Mouse (Mus musculus) kidney, postnatal 0 days (tissue): ENCODE results near the gene Il25. TPM values are rescaled to one million over a fixed set of nuclear protein-coding genes. Genes with fewer than 3 reads are reported as not detected.

ENCODE experiments used
- ATAC-seq: fragments of 200-750 bp; cut with Nextera tagmentation; replicated peaks from 2 replicates; pipeline ENCODE4 v1.8.0; 2017; ENCODE audit warnings: low read depth, moderate number of reproducible peaks, moderate TSS enrichment, moderate library complexity; ENCODE audit not compliant: low FRiP score
- DNase-seq: peaks from one replicate; pipeline ENCODE4 v3.0.0-alpha.2; 2016; ENCODE audit warnings: low spot score
- H3K27ac ChIP-seq: fragments of 300-500 bp; sonication (generic); 2 replicates; pipeline ENCODE4 v1.5.1; 2014; ENCODE audit warnings: mild to moderate bottlenecking
- H3K27me3 ChIP-seq: fragments of 300-500 bp; sonication (generic); 2 replicates; pipeline ENCODE4 v1.6.1; 2014; ENCODE audit warnings: low read length, mixed read lengths; ENCODE audit not compliant: insufficient read depth
- H3K36me3 ChIP-seq: fragments of 300-500 bp; sonication (generic); 2 replicates; pipeline ENCODE4 v1.6.1; 2014; ENCODE audit warnings: low read length, mixed read lengths; ENCODE audit not compliant: insufficient read depth
- H3K4me1 ChIP-seq: fragments of 300-500 bp; sonication (generic); replicated peaks from 2 replicates; pipeline ENCODE4 v1.6.1; 2014; ENCODE audit warnings: antibody characterized with exemption, low read length, mixed read lengths; ENCODE audit not compliant: insufficient read depth
- H3K4me2 ChIP-seq: fragments of 300-500 bp; sonication (generic); 2 replicates; pipeline ENCODE4 v1.6.1; 2014; ENCODE audit warnings: mild to moderate bottlenecking, low read length, moderate library complexity, mixed read lengths
- H3K4me3 ChIP-seq: fragments of 300-500 bp; sonication (generic); replicated peaks from 2 replicates; pipeline ENCODE4 v1.5.1; 2014; ENCODE audit warnings: low read depth, low read length
- H3K9ac ChIP-seq: fragments of 300-500 bp; sonication (generic); 2 replicates; pipeline ENCODE4 v1.6.1; 2014; ENCODE audit warnings: low read depth, low read length
- H3K9me3 ChIP-seq: fragments of 300-500 bp; sonication (generic); replicated peaks from 2 replicates; pipeline ENCODE4 v1.6.1; 2016; ENCODE audit warnings: low read length, inconsistent platforms, mixed read lengths
- CTCF ChIP-seq: IDR thresholded peaks from 2 replicates; pipeline ENCODE4 v1.5.1; 2016; ENCODE audit warnings: antibody characterized with exemption, low read depth, mild to moderate bottlenecking, moderate library complexity
- WGBS: fragments of 180-500 bp; shearing (Covaris S2); extraction: QIAGEN DNeasy Blood & Tissue Kit; methylation state at CpG from one replicate; pipeline ENCODE4 v1.1.7; 2014; 5-methylcytosine and 5-hydroxymethylcytosine counted together
- microRNA counts: library from miRNA; unstranded; fragments of <30 nt; microRNA quantifications from one replicate; lab custom pipeline; 2015
- microRNA-seq: library from miRNA; unstranded; fragments of <30 nt; microRNA quantifications from one replicate; pipeline ENCODE4, GENCODE M21; 2016
- polyA plus RNA-seq: library from polyadenylated mRNA; unstranded; fragments of >200 nt; fragmentation: Nextera tagmentation; extraction: Ambion mirVana; gene quantifications from 2 replicates; pipeline ENCODE4 v1.2.1, GENCODE M21; 2015

Il25 gene
- polyA plus RNA-seq, 1 experiment from 2014 or later, result 0.11 TPM

GRCm38 (mm10) chr14:54974068-54974791 lies 41.7 kb downstream of the Il25 start:
- Histone ChIP-seq H3K36me3 (no peaks in the 10 kb centered on the region), H3K9me3 (no peaks in the 10 kb centered on the region), H3K4me1 (no peaks in the 10 kb centered on the region), H3K9ac (no peak overlapping the region), H3K27ac (no peak overlapping the region), H3K27me3 (no peaks in the 10 kb centered on the region), H3K4me2 (no peak overlapping the region), H3K4me3 (no peak overlapping the region)
- ATAC-seq (no peak), DNase-seq (no peak)
- TF ChIP-seq CTCF, result no peak
- WGBS, result 73% methylated on average over 6 of the region's 6 CpGs

- no peaks in the 10 kb centered on the region for H3K27me3 ChIP-seq
These were observed 44.1 kb downstream of the Il25 start, which contains the start of gene Gm17428 for GRCm38 (mm10) chr14:54976633-54977032. Gene Gm17428 (plus strand): TSS chr14:54976933.

GRCm38 (mm10) chr14:54978664-54979063 lies 46.2 kb downstream of the Il25 start:
- no peaks in the 10 kb centered on the region for H3K36me3 ChIP-seq
- no peak for DNase-seq
- H3K4me3 ChIP-seq, result no peak overlapping the region
- H3K9me3 ChIP-seq, result no peaks in the 10 kb centered on the region
- no peak overlapping the region for H3K9ac ChIP-seq
- 70% methylated on average over 8 of the region's 8 CpGs for WGBS
- no peak overlapping the region for H3K4me2 ChIP-seq
- no peak overlapping the region for H3K27ac ChIP-seq
- ATAC-seq, result no peak
- H3K27me3 ChIP-seq, result no peaks in the 10 kb centered on the region
- no peaks in the 10 kb centered on the region for H3K4me1 ChIP-seq
- TF ChIP-seq CTCF, result no peak

More at GRCm38 (mm10) chr14:54976633-54977032, 44.1 kb downstream of the Il25 start, which contains the start of gene Gm17428:
- DNase-seq, result no peak
- H3K4me2 ChIP-seq, result no peak within 1 kb of the TSS
- no peaks in the 10 kb centered on the region for H3K9me3 ChIP-seq
- no peaks in the 10 kb centered on the region for H3K36me3 ChIP-seq
- WGBS, result 79% methylated on average over 1 of the region's 1 CpGs
- H3K9ac ChIP-seq, result no peak within 1 kb of the TSS
- no peak for ATAC-seq
- H3K4me1 ChIP-seq, result no peaks in the 10 kb centered on the region
- TF ChIP-seq CTCF, result no peak
- no peak within 1 kb of the TSS for H3K4me3 ChIP-seq
- no peak within 1 kb of the TSS for H3K27ac ChIP-seq

DNA sequence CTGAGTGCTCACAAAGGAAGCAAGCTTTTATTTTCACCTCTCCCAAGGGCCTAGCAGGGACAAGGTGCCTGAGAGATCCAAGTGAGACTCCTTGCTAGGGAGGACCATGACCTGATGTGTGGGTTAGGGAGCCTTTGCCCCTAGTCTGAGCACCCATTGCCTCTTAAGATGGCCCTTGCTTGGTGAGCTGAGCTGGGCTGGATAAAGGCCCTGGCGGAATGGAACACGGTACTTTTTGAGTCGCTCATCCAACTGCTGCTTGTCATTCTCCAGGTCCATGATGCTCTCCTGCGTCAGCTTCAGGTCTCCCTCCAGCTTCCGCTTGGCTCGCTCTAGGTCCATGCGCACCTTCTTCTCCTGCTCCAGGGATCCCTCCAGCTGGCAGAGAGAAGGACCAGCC lies 49.4 kb downstream of the Il25 start:
- DNase-seq, result no peak
- Histone ChIP-seq H3K9ac (no peak overlapping the region), H3K27me3 (no peaks in the 10 kb centered on the region), H3K4me3 (no peak overlapping the region), H3K27ac (no peak overlapping the region), H3K4me1 (no peaks in the 10 kb centered on the region), H3K9me3 (no peaks in the 10 kb centered on the region), H3K4me2 (no peak overlapping the region), H3K36me3 (no peaks in the 10 kb centered on the region)
- no peak for ATAC-seq
- whole genome bisulfite sequencing, result 96% methylated on average over 7 of the region's 7 CpGs
- no peak for TF ChIP-seq CTCF

MicroRNAs within 50 kb of the gene (microRNA counts, 519-probe panel; counts per million panel counts)
- 330 counts per million, percentile 68 among the panel's probes with 10 or more counts for microRNA mmu-miR-208a (lab: Ali Mortazavi, UCI)
- microRNA mmu-miR-208b (lab: Ali Mortazavi, UCI), result 330 counts per million, percentile 68 among the panel's probes with 10 or more counts

Small RNA genes lying within 50 kb of the gene (microRNA-seq; reads per million reads assigned to microRNA genes)
- 0.60 reads per million for gene Mir208a
- 1.6 reads per million for gene Mir208b

Other genes starting within 250 kb of the Il25 start
- gene 1700123O20Rik, start 246.5 kb upstream of the Il25 start, polyA plus RNA-seq, result 102 TPM in 2 replicates
- 86.7 and 90.1 TPM in 2 replicates for gene Acin1, start 245.8 kb upstream of the Il25 start, polyA plus RNA-seq
- gene Gm29776, start 233.9 kb upstream of the Il25 start, polyA plus RNA-seq, result 0.07 TPM in 1 of 2 replicates, not detected in the other
- gene Cebpe, start 220.5 kb upstream of the Il25 start, polyA plus RNA-seq, result not detected in 2 replicates
- 25.4 and 25.7 TPM in 2 replicates for gene Slc7a8, start 150.7 kb upstream of the Il25 start, polyA plus RNA-seq
- 0.80 and 1.2 TPM in 2 replicates for gene Rnf212b, start 118.6 kb upstream of the Il25 start, polyA plus RNA-seq
- gene Homez, start 61.7 kb upstream of the Il25 start, polyA plus RNA-seq, result 18.7 and 19.9 TPM in 2 replicates
- 3.1 and 4.2 TPM in 2 replicates for gene Ppp1r3e, start 55.1 kb upstream of the Il25 start, polyA plus RNA-seq
- 5.3 and 5.6 TPM in 2 replicates for gene Bcl2l2, start 49.3 kb upstream of the Il25 start, polyA plus RNA-seq
- 1.7 and 2.5 TPM in 2 replicates for gene Gm20521, start 49.3 kb upstream of the Il25 start, polyA plus RNA-seq
- 113 and 123 TPM in 2 replicates for gene Pabpn1, start 40.2 kb upstream of the Il25 start, polyA plus RNA-seq
- gene Slc22a17, start 19.6 kb upstream of the Il25 start, polyA plus RNA-seq, result 39.9 and 48.1 TPM in 2 replicates
- gene Efs, start 6.6 kb upstream of the Il25 start, polyA plus RNA-seq, result 15.0 and 16.0 TPM in 2 replicates
- gene Cmtm5, start 3.6 kb downstream of the Il25 start, polyA plus RNA-seq, result 1.9 and 2.1 TPM in 2 replicates
- 0.34 and 0.62 TPM in 2 replicates for gene Myh6, start 34.2 kb downstream of the Il25 start, polyA plus RNA-seq
- not detected in 2 replicates for gene Gm17428, start 44.2 kb downstream of the Il25 start, polyA plus RNA-seq
- 0.16 and 0.88 TPM in 2 replicates for gene Myh7, start 61.9 kb downstream of the Il25 start, polyA plus RNA-seq
- gene Ngdn, start 82.8 kb downstream of the Il25 start, polyA plus RNA-seq, result 68.9 and 75.7 TPM in 2 replicates
- 2.0 and 2.4 TPM in 2 replicates for gene Zfhx2, start 159.6 kb downstream of the Il25 start, polyA plus RNA-seq
- gene Thtpa, start 162.1 kb downstream of the Il25 start, polyA plus RNA-seq, result 20.8 and 21.6 TPM in 2 replicates
- gene Ap1g2, start 173.9 kb downstream of the Il25 start, polyA plus RNA-seq, result 15.8 and 16.8 TPM in 2 replicates
- 0.30 and 0.34 TPM in 2 replicates for gene Jph4, start 184.2 kb downstream of the Il25 start, polyA plus RNA-seq